Comparison of ENCODE assay signal across 14 mouse cellular contexts in the genomic region with DNA sequence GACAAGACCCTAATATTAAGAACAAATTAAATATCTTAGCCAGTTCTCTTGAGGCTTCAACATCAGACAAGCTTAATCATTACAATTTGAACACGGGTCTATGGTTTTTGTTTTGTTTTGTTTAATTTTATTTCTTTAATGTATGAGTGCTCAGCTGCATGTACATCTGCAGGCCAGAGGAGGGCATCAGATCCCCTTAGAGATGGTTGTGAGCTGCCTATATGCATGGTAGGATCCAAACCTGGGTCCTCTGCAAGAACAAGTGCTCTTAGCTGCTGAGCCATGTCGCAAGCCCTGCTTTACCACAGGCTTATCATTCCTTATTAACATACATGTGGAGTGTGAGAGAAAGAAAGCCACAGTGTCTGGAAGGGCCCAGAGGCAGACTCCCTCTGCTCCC.
DNase-seq lines count a peak whose midpoint lies in the region; ATAC-seq and TF ChIP-seq lines count a peak whose summit lies in the region.
"Had no signal": no experiment of that assay in that cellular context is flagged by ENCODE, and none has a peak within 500 bp of the region (broad histone marks: within the 10 kb centered on the region; RNA-seq: fewer than 3 reads in every experiment).

No protein-coding gene starts in this region.

- CTCF ChIA-PET in Patski (lab: Charles Lee): interaction anchor here (1.6 kb wide), 1 partner anchor 10 kb away, joined by 3 read pairs; no protein-coding TSS in a partner anchor

- in situ Hi-C loops in Patski (cut with MboI; ENCODE audit: low pct_unique_long_range_greater_than_20kb): loop anchor here (5.0 to 10.0 kb wide), 2 partner anchors 351 to 452 kb away; no protein-coding TSS in a partner anchor

- no peak overlapping the region for H3K9ac ChIP-seq in embryonic facial prominence, embryonic 14.5 days (ENCODE audit: low read depth, low read length)
- H3K9ac ChIP-seq in kidney, postnatal 0 days (ENCODE audit: low read depth, low read length): no peak overlapping the region
- no peak overlapping the region for H3K9ac ChIP-seq in kidney, embryonic 16.5 days (replicated peaks; ENCODE audit: low read length)
- H3K9ac ChIP-seq: stomach, embryonic 15.5 days had no signal

- no peak overlapping the region for H3K4me2 ChIP-seq in embryonic facial prominence, embryonic 14.5 days (ENCODE audit: low read depth, low read length)
- H3K4me2 ChIP-seq in kidney, postnatal 0 days (ENCODE audit: low read length): no peak overlapping the region
- H3K4me2 ChIP-seq in kidney, embryonic 16.5 days (replicated peaks; ENCODE audit: low read depth, low read length): no peak overlapping the region
- H3K4me2 ChIP-seq: stomach, embryonic 15.5 days had no signal

- no peaks in the 10 kb centered on the region for H3K27me3 ChIP-seq in embryonic facial prominence, embryonic 14.5 days (replicated peaks; ENCODE audit: control insufficient read depth, insufficient read depth, low read length)
- H3K27me3 ChIP-seq in embryonic facial prominence, embryonic 10.5 days (replicated peaks; ENCODE audit: low read depth, poor library complexity, severe bottlenecking): no peaks in the 10 kb centered on the region
- H3K27me3 ChIP-seq in kidney, postnatal 0 days (ENCODE audit: insufficient read depth, low read length): no peaks in the 10 kb centered on the region
- H3K27me3 ChIP-seq in kidney, embryonic 16.5 days (ENCODE audit: insufficient read depth, low read length): no peaks in the 10 kb centered on the region
- H3K27me3 ChIP-seq in Patski: no peaks in the 10 kb centered on the region
- H3K27me3 ChIP-seq: stomach, embryonic 15.5 days had no signal

- no peak overlapping the region for H3K4me3 ChIP-seq in embryonic facial prominence, embryonic 14.5 days (ENCODE audit: low read depth, low read length)
- H3K4me3 ChIP-seq in embryonic facial prominence, embryonic 10.5 days: no peak overlapping the region
- H3K4me3 ChIP-seq in kidney, postnatal 0 days (replicated peaks; ENCODE audit: low read depth, low read length): no peak overlapping the region
- H3K4me3 ChIP-seq in kidney, embryonic 16.5 days (ENCODE audit: low read length): no peak overlapping the region
- H3K4me3 ChIP-seq: stomach, embryonic 15.5 days had no signal

- H3K9me3 ChIP-seq in embryonic facial prominence, embryonic 14.5 days (ENCODE audit: control insufficient read depth, low read length): no peaks in the 10 kb centered on the region
- H3K9me3 ChIP-seq in embryonic facial prominence, embryonic 10.5 days: no peaks in the 10 kb centered on the region
- no peaks in the 10 kb centered on the region for H3K9me3 ChIP-seq in kidney, postnatal 0 days (replicated peaks; ENCODE audit: low read length)
- no peaks in the 10 kb centered on the region for H3K9me3 ChIP-seq in kidney, embryonic 16.5 days (ENCODE audit: low read length)
- H3K9me3 ChIP-seq: stomach, embryonic 15.5 days had no signal

- WGBS in embryonic facial prominence, embryonic 14.5 days: 73% methylated on average over 2 of the region's 2 CpGs
- WGBS in embryonic facial prominence, embryonic 10.5 days: 79% methylated on average over 2 of the region's 2 CpGs
- 83% methylated on average over 2 of the region's 2 CpGs for WGBS in kidney, postnatal 0 days
- WGBS in kidney, embryonic 16.5 days: 60% methylated on average over 2 of the region's 2 CpGs

- POLR2A ChIA-PET in Patski (lab: Charles Lee): no interaction called here

- peak; percentile 5 for DNase-seq in embryonic facial prominence, embryonic 14.5 days (ENCODE audit: low spot score)
- no peak for DNase-seq in embryonic facial prominence, embryonic 10.5 days (ENCODE audit: low spot score)
- DNase-seq in kidney, postnatal 0 days (ENCODE audit: low spot score): no peak
- DNase-seq in Patski (ENCODE audit: low read depth, low spot score): no peak
- peak; percentile 6 for DNase-seq in lung, postnatal 10 days
- DNase-seq in layer of hippocampus, adult 8-10 months (ENCODE audit: low spot score in 2 of 2): no peak
- DNase-seq in cerebellum, postnatal 4 days (ENCODE audit: low spot score in 2 of 2): no peak
- DNase-seq: adrenal gland, adult 8-10 months; cerebellum, adult 11-12 months; kidney, postnatal 14 days; retina, postnatal 1 day had no signal

- H3K36me3 ChIP-seq in embryonic facial prominence, embryonic 14.5 days (ENCODE audit: control insufficient read depth, insufficient read depth, low read length): no peaks in the 10 kb centered on the region
- H3K36me3 ChIP-seq in embryonic facial prominence, embryonic 10.5 days (replicated peaks): no peaks in the 10 kb centered on the region
- H3K36me3 ChIP-seq in kidney, postnatal 0 days (ENCODE audit: insufficient read depth, low read length): 0 out of 2 replicates have a peak, but pooled peaks cover 3% of the 10 kb centered on the region
- no peaks in the 10 kb centered on the region for H3K36me3 ChIP-seq in kidney, embryonic 16.5 days (ENCODE audit: insufficient read depth, low read length)
- H3K36me3 ChIP-seq: stomach, embryonic 15.5 days had no signal

- peak; percentile 61 for TF ChIP-seq CTCF in kidney, postnatal 0 days (IDR thresholded peaks at IDR 0.05; ENCODE audit: low read depth)
- peak; percentile 75 for TF ChIP-seq CTCF in Patski (IDR thresholded peaks at IDR 0.05)

- H3K4me1 ChIP-seq in embryonic facial prominence, embryonic 14.5 days (ENCODE audit: control insufficient read depth, insufficient read depth, low read length): no peaks in the 10 kb centered on the region
- peaks cover 4% of the 10 kb centered on the region; the same call in 1 of the 2 replicates for H3K4me1 ChIP-seq in embryonic facial prominence, embryonic 10.5 days
- H3K4me1 ChIP-seq in kidney, postnatal 0 days (replicated peaks; ENCODE audit: insufficient read depth, low read length): no peaks in the 10 kb centered on the region
- no peaks in the 10 kb centered on the region for H3K4me1 ChIP-seq in kidney, embryonic 16.5 days (ENCODE audit: insufficient read depth, low read length)
- H3K4me1 ChIP-seq: stomach, embryonic 15.5 days had no signal

- no peak overlapping the region for H3K27ac ChIP-seq in embryonic facial prominence, embryonic 14.5 days (replicated peaks; ENCODE audit: low read depth, low read length)
- no peak overlapping the region for H3K27ac ChIP-seq in embryonic facial prominence, embryonic 10.5 days (replicated peaks)
- no peak overlapping the region for H3K27ac ChIP-seq in kidney, postnatal 0 days
- H3K27ac ChIP-seq in kidney, embryonic 16.5 days (ENCODE audit: low read length): no peak overlapping the region
- H3K27ac ChIP-seq: stomach, embryonic 15.5 days had no signal

- ATAC-seq in embryonic facial prominence, embryonic 14.5 days (ENCODE audit: low read depth): no peak
- ATAC-seq in kidney, postnatal 0 days (replicated peaks; ENCODE audit: low FRiP score, low read depth): no peak
- no peak for ATAC-seq in kidney, embryonic 16.5 days (ENCODE audit: low FRiP score, low TSS enrichment)
- ATAC-seq in Patski: no peak
- ATAC-seq: forebrain, embryonic 16.5 days had no signal

Comparison
In these comparisons a context has a peak if more than half of its experiments do, and no peak if none do; other contexts are left out.
1. DNase-seq: peak in embryonic facial prominence, embryonic 14.5 days (single experiment) and lung, postnatal 10 days (single experiment); none in embryonic facial prominence, embryonic 10.5 days (single experiment), kidney, postnatal 0 days (single experiment), Patski (single experiment), layer of hippocampus, adult 8-10 months (0 of 2) and cerebellum, postnatal 4 days (0 of 2).